Mouse (Mus musculus) limb, embryonic 14.5 days (tissue): Measurements from ENCODE around the gene Plekho2. TPM values are rescaled to one million over a fixed set of nuclear protein-coding genes. Genes with fewer than 3 reads are reported as not detected.

Source experiments
- ATAC-seq: fragments of 200-750 bp; cut with Nextera tagmentation; 2 replicates; pipeline ENCODE4 v1.8.0; 2017; ENCODE audit warnings: low read depth, moderate number of reproducible peaks, moderate TSS enrichment; ENCODE audit not compliant: low FRiP score
- DNase-seq: peaks from one replicate; pipeline ENCODE4 v3.0.0-alpha.2; 2015; ENCODE audit warnings: low spot score
- H3K27ac ChIP-seq: fragments of 300-500 bp; sonication (generic); replicated peaks from 2 replicates; pipeline ENCODE4 v1.5.1; 2014; ENCODE audit warnings: low read depth, mild to moderate bottlenecking, low read length, moderate library complexity, mixed read lengths
- H3K27me3 ChIP-seq: fragments of 300-500 bp; sonication (generic); 2 replicates; pipeline ENCODE4 v1.6.1; 2014; ENCODE audit warnings: low read length, mixed read lengths; ENCODE audit not compliant: control insufficient read depth, insufficient read depth
- H3K36me3 ChIP-seq: fragments of 300-500 bp; sonication (generic); 2 replicates; pipeline ENCODE4 v1.6.1; 2014; ENCODE audit warnings: mild to moderate bottlenecking, low read length, moderate library complexity, mixed read lengths; ENCODE audit not compliant: control insufficient read depth, insufficient read depth
- H3K4me1 ChIP-seq: fragments of 300-500 bp; sonication (generic); 2 replicates; pipeline ENCODE4 v1.6.1; 2014; ENCODE audit warnings: antibody characterized with exemption, low read length, mixed read lengths; ENCODE audit not compliant: control insufficient read depth, insufficient read depth
- H3K4me2 ChIP-seq: fragments of 300-500 bp; sonication (generic); replicated peaks from 2 replicates; pipeline ENCODE4 v1.6.1; 2014; ENCODE audit warnings: low read depth, mild to moderate bottlenecking, low read length, moderate library complexity; ENCODE audit not compliant: severe bottlenecking
- H3K4me3 ChIP-seq: fragments of 300-500 bp; sonication (generic); replicated peaks from 2 replicates; pipeline ENCODE4 v1.5.1; 2014; ENCODE audit warnings: low read length
- H3K9ac ChIP-seq: fragments of 300-500 bp; sonication (generic); 2 replicates; pipeline ENCODE4 v1.6.1; 2014; ENCODE audit warnings: mild to moderate bottlenecking, low read depth, low read length, moderate library complexity; ENCODE audit not compliant: severe bottlenecking
- H3K9me3 ChIP-seq: fragments of 300-500 bp; sonication (generic); 2 replicates; pipeline ENCODE4 v1.6.1; 2016; ENCODE audit warnings: low read length; ENCODE audit not compliant: control insufficient read depth
- POLR2A ChIP-seq: fragments of 200-500 bp; IDR thresholded peaks from 2 replicates; pipeline ENCODE4 v1.8.0; 2012; ENCODE audit warnings: inconsistent platforms, mild to moderate bottlenecking, moderate library complexity, borderline replicate concordance; ENCODE audit not compliant: insufficient read depth, insufficient read length; ENCODE audit errors: extremely low read depth
- WGBS: fragments of 180-500 bp; shearing (Covaris S2); extraction: QIAGEN DNeasy Blood & Tissue Kit; methylation state at CpG from one replicate; pipeline ENCODE4 v1.1.7; 2014; 5-methylcytosine and 5-hydroxymethylcytosine counted together
- polyA plus RNA-seq, 2 experiments: library from polyadenylated mRNA; depleted of rRNA in 1 of 2; stranded (reverse) in 1 of 2; unstranded in 1 of 2; fragments of >200 nt; fragmentation: Nextera tagmentation in 1 of 2; extraction: Ambion mirVana in 1 of 2; gene quantifications; 2 replicates each; pipeline versions ENCODE4 v1.2.1 to v1.2.3; 2012 to 2014

Gene Plekho2
- polyA plus RNA-seq, 2 experiments: 14.2 to 14.7 TPM

DNA sequence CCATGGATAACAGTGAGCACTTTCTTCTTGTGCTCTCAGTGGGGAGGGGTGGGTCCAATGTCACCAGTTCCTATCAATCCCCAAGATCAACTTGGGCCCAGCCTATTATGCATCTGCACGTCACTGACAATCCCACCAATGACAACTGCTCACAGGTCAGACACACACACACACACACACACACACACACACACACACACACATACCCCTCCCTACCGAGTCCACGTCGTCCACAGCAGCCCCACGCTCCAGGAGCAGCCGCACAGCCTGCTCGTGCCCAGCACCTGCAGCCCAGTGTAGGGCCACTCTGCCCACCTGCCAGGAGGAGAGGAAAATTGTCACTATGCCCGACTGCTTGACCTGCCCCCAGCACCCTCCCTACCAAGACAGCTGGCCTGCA is 65.4 kb downstream of the Plekho2 start:
- no peak overlapping the region for H3K9ac ChIP-seq
- DNase-seq: no peak
- no peaks in the 10 kb centered on the region for H3K27me3 ChIP-seq
- WGBS: 77% methylated on average over 8 of the region's 8 CpGs
- H3K4me1 ChIP-seq: no peaks in the 10 kb centered on the region
- no peaks in the 10 kb centered on the region for H3K9me3 ChIP-seq
- H3K4me2 ChIP-seq: no peak overlapping the region
- no peak for TF ChIP-seq POLR2A
- H3K36me3 ChIP-seq: no peaks in the 10 kb centered on the region
- ATAC-seq: no peak
- no peak overlapping the region for H3K27ac ChIP-seq
- no peak overlapping the region for H3K4me3 ChIP-seq

DNA sequence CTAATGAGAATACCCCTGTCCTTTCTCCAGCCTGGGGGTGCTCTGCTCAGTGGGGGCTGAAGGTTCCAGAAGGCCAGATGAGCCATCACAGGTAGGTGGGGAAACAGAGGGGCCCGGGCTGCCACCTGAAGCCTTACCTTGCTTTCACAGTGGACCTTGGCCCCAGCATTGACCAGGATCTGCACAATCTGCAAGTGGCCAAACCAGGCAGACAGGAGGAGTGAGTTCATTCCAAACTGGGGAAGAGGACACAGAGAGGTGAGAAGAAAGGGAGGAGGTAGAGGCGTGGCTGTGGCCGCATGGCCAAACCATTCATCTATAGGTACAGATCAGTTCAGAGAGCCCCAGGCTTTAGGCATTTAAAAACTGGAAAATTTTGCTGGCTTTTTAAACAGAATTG is 67.3 kb downstream of the Plekho2 start:
- WGBS: 79% methylated on average over 3 of the region's 3 CpGs

GRCm38 (mm10) chr9:65508449-65508848 is 71.4 kb downstream of the Plekho2 start:
- H3K27me3 ChIP-seq: no peaks in the 10 kb centered on the region
- no peaks in the 10 kb centered on the region for H3K4me1 ChIP-seq
- H3K4me3 ChIP-seq: no peak overlapping the region
- no peak for DNase-seq
- no peaks in the 10 kb centered on the region for H3K36me3 ChIP-seq
- TF ChIP-seq POLR2A: no peak
- H3K27ac ChIP-seq: no peak overlapping the region
- H3K9me3 ChIP-seq: no peaks in the 10 kb centered on the region
- no peak for ATAC-seq
- WGBS: 46% methylated on average over 7 of the region's 7 CpGs
- H3K9ac ChIP-seq: no peak overlapping the region
- no peak overlapping the region for H3K4me2 ChIP-seq

More for the DNA sequence above, 67.3 kb downstream of the Plekho2 start:
- H3K27me3 ChIP-seq: no peaks in the 10 kb centered on the region
- no peaks in the 10 kb centered on the region for H3K36me3 ChIP-seq
- DNase-seq: no peak
- no peak overlapping the region for H3K9ac ChIP-seq
- no peaks in the 10 kb centered on the region for H3K4me1 ChIP-seq
- no peak overlapping the region for H3K27ac ChIP-seq
- H3K9me3 ChIP-seq: no peaks in the 10 kb centered on the region
- no peak for ATAC-seq
- no peak for TF ChIP-seq POLR2A
- no peak overlapping the region for H3K4me3 ChIP-seq
- H3K4me2 ChIP-seq: no peak overlapping the region

- no peaks in the 10 kb centered on the region for H3K27me3 ChIP-seq
- TF ChIP-seq POLR2A: no peak
- no peaks in the 10 kb centered on the region for H3K9me3 ChIP-seq
- no peak overlapping the region for H3K27ac ChIP-seq
- H3K4me1 ChIP-seq: no peaks in the 10 kb centered on the region
- no peak overlapping the region for H3K9ac ChIP-seq
- DNase-seq (no peak), ATAC-seq (no peak)
- no peak overlapping the region for H3K4me2 ChIP-seq
- no peaks in the 10 kb centered on the region for H3K36me3 ChIP-seq
- no peak overlapping the region for H3K4me3 ChIP-seq
- 82% methylated on average over 21 of the region's 21 CpGs for WGBS
Observed at GRCm38 (mm10) chr9:65502721-65503505, 76.9 kb downstream of the Plekho2 start.

Other genes with a start within 250 kb of the Plekho2 start
- gene Pdcd7, start 233.9 kb downstream of the Plekho2 start, polyA plus RNA-seq (2012; rRNA removed): 16.2 and 18.0 TPM in 2 replicates
- 15.7 and 17.5 TPM in 2 replicates for gene Pdcd7, start 233.9 kb downstream of the Plekho2 start, polyA plus RNA-seq (2014; fragmentation: Nextera tagmentation; extraction: Ambion mirVana)
- gene Ubap1l, start 219.0 kb downstream of the Plekho2 start, polyA plus RNA-seq (2012; rRNA removed): 0.51 and 0.62 TPM in 2 replicates
- gene Ubap1l, start 219.0 kb downstream of the Plekho2 start, polyA plus RNA-seq (2014; fragmentation: Nextera tagmentation; extraction: Ambion mirVana): 0.21 TPM in 1 of 2 replicates, not detected in the other
- 1.3 and 1.7 TPM in 2 replicates for gene Kbtbd13, start 188.4 kb downstream of the Plekho2 start, polyA plus RNA-seq (2012; rRNA removed)
- 1.3 and 1.5 TPM in 2 replicates for gene Kbtbd13, start 188.4 kb downstream of the Plekho2 start, polyA plus RNA-seq (2014; fragmentation: Nextera tagmentation; extraction: Ambion mirVana)
- 9.1 and 10.9 TPM in 2 replicates for gene Rasl12, start 181.5 kb downstream of the Plekho2 start, polyA plus RNA-seq (2012; rRNA removed)
- 9.6 and 9.9 TPM in 2 replicates for gene Rasl12, start 181.5 kb downstream of the Plekho2 start, polyA plus RNA-seq (2014; fragmentation: Nextera tagmentation; extraction: Ambion mirVana)
- not detected in 2 replicates for gene Slc51b, start 157.1 kb downstream of the Plekho2 start, polyA plus RNA-seq (2012; rRNA removed)
- not detected in 2 replicates for gene Slc51b, start 157.1 kb downstream of the Plekho2 start, polyA plus RNA-seq (2014; fragmentation: Nextera tagmentation; extraction: Ambion mirVana)
- 26.3 and 28.8 TPM in 2 replicates for gene Mtfmt, start 144.3 kb downstream of the Plekho2 start, polyA plus RNA-seq (2012; rRNA removed)
- gene Mtfmt, start 144.3 kb downstream of the Plekho2 start, polyA plus RNA-seq (2014; fragmentation: Nextera tagmentation; extraction: Ambion mirVana): 18.7 and 22.5 TPM in 2 replicates
- gene Spg21, start 119.1 kb downstream of the Plekho2 start, polyA plus RNA-seq (2012; rRNA removed): 68.0 and 70.3 TPM in 2 replicates
- gene Spg21, start 119.1 kb downstream of the Plekho2 start, polyA plus RNA-seq (2014; fragmentation: Nextera tagmentation; extraction: Ambion mirVana): 147 and 169 TPM in 2 replicates
- 0.08 TPM in 1 of 2 replicates, not detected in the other for gene Ankdd1a, start 59.8 kb downstream of the Plekho2 start, polyA plus RNA-seq (2012; rRNA removed)
- gene Ankdd1a, start 59.8 kb downstream of the Plekho2 start, polyA plus RNA-seq (2014; fragmentation: Nextera tagmentation; extraction: Ambion mirVana): not detected in 2 replicates
- gene Pif1, start 7.1 kb upstream of the Plekho2 start, polyA plus RNA-seq (2012; rRNA removed): 16.2 and 19.2 TPM in 2 replicates
- gene Pif1, start 7.1 kb upstream of the Plekho2 start, polyA plus RNA-seq (2014; fragmentation: Nextera tagmentation; extraction: Ambion mirVana): 7.2 and 9.6 TPM in 2 replicates
- 19.3 and 31.9 TPM in 2 replicates for gene Rbpms2, start 49.6 kb upstream of the Plekho2 start, polyA plus RNA-seq (2012; rRNA removed)
- gene Rbpms2, start 49.6 kb upstream of the Plekho2 start, polyA plus RNA-seq (2014; fragmentation: Nextera tagmentation; extraction: Ambion mirVana): 10.3 and 13.8 TPM in 2 replicates
- 199 and 250 TPM in 2 replicates for gene Oaz2, start 88.0 kb upstream of the Plekho2 start, polyA plus RNA-seq (2012; rRNA removed)
- 221 and 260 TPM in 2 replicates for gene Oaz2, start 88.0 kb upstream of the Plekho2 start, polyA plus RNA-seq (2014; fragmentation: Nextera tagmentation; extraction: Ambion mirVana)
- gene Zfp609, start 247.5 kb upstream of the Plekho2 start, polyA plus RNA-seq (2012; rRNA removed): 20.3 and 22.0 TPM in 2 replicates
- gene Zfp609, start 247.5 kb upstream of the Plekho2 start, polyA plus RNA-seq (2014; fragmentation: Nextera tagmentation; extraction: Ambion mirVana): 7.3 and 8.8 TPM in 2 replicates